Mouse (Mus musculus) embryonic facial prominence, embryonic 14.5 days (tissue): ENCODE results near the gene Hivep1. TPM values are rescaled to one million over a fixed set of nuclear protein-coding genes. Genes with fewer than 3 reads are reported as not detected.

ENCODE experiments used
- ATAC-seq: fragments of 200-750 bp; cut with Nextera tagmentation; 2 replicates; pipeline ENCODE4 v1.8.0; 2017; ENCODE audit warnings: low read depth, moderate number of reproducible peaks, moderate TSS enrichment
- DNase-seq: peaks from one replicate; pipeline ENCODE4 v3.0.0-alpha.2; 2015; ENCODE audit warnings: low spot score
- H3K27ac ChIP-seq: fragments of 300-500 bp; sonication (generic); replicated peaks from 2 replicates; pipeline ENCODE4 v1.5.1; 2014; ENCODE audit warnings: low read depth, mild to moderate bottlenecking, low read length, moderate library complexity
- H3K27me3 ChIP-seq: fragments of 300-500 bp; sonication (generic); replicated peaks from 2 replicates; pipeline ENCODE4 v1.6.1; 2014; ENCODE audit warnings: low read length; ENCODE audit not compliant: control insufficient read depth, insufficient read depth
- H3K36me3 ChIP-seq: fragments of 300-500 bp; sonication (generic); 2 replicates; pipeline ENCODE4 v1.6.1; 2014; ENCODE audit warnings: low read length, mixed read lengths; ENCODE audit not compliant: control insufficient read depth, insufficient read depth
- H3K4me1 ChIP-seq: fragments of 300-500 bp; sonication (generic); 2 replicates; pipeline ENCODE4 v1.6.1; 2014; ENCODE audit warnings: antibody characterized with exemption, low read length; ENCODE audit not compliant: control insufficient read depth, insufficient read depth
- H3K4me2 ChIP-seq: fragments of 300-500 bp; sonication (generic); 2 replicates; pipeline ENCODE4 v1.6.1; 2014; ENCODE audit warnings: low read depth, mild to moderate bottlenecking, low read length, moderate library complexity, mixed read lengths
- H3K4me3 ChIP-seq: fragments of 300-500 bp; sonication (generic); 2 replicates; pipeline ENCODE4 v1.5.1; 2014; ENCODE audit warnings: low read depth, mild to moderate bottlenecking, low read length
- H3K9ac ChIP-seq: fragments of 300-500 bp; sonication (generic); 2 replicates; pipeline ENCODE4 v1.6.1; 2014; ENCODE audit warnings: low read depth, mild to moderate bottlenecking, low read length, moderate library complexity, mixed read lengths
- H3K9me3 ChIP-seq: fragments of 300-500 bp; sonication (generic); 2 replicates; pipeline ENCODE4 v1.6.1; 2016; ENCODE audit warnings: low read length; ENCODE audit not compliant: control insufficient read depth
- WGBS: fragments of 180-500 bp; shearing (Covaris S2); extraction: QIAGEN DNeasy Blood & Tissue Kit; methylation state at CpG from one replicate; pipeline ENCODE4 v1.1.7; 2014; 5-methylcytosine and 5-hydroxymethylcytosine counted together
- polyA plus RNA-seq: library from polyadenylated mRNA; unstranded; fragments of >200 nt; fragmentation: Nextera tagmentation; extraction: Ambion mirVana; gene quantifications from 2 replicates; pipeline ENCODE4 v1.2.1, GENCODE M21; 2014

Gene Hivep1
- polyA plus RNA-seq, 1 experiment from 2014 or later, result 10.9 TPM

DNA sequence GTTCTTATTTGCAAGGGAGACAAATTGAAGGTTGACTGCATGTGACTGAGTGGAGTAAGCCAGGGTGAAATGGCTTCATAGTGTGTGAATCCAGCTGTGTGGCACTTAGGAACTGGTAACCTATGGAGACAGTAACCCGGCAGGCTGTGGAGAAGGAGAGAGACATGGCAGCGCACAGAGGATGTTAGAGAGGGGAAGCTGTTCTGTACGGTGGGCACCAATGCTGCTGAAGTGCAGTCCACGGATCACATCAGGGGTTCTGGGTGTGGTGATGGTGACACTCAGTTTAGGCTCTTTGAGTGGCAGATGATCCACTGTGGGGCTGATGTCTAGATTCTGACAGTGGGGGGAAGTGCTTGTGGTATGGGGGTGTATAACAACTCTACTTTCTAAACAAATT lies 47.7 kb downstream of the Hivep1 start:
- no peak overlapping the region for H3K4me2 ChIP-seq
- H3K4me1 ChIP-seq, result peaks cover 21% of the 10 kb centered on the region
- H3K9me3 ChIP-seq, result peaks cover 5% of the 10 kb centered on the region; the same call in 1 of the 2 replicates
- no peak overlapping the region for H3K9ac ChIP-seq
- ATAC-seq (no peak), DNase-seq (no peak)
- no peak overlapping the region for H3K27ac ChIP-seq
- 91% methylated on average over 4 of the region's 4 CpGs for WGBS
- no peaks in the 10 kb centered on the region for H3K27me3 ChIP-seq
- no peaks in the 10 kb centered on the region for H3K36me3 ChIP-seq
- H3K4me3 ChIP-seq, result no peak overlapping the region

GRCm38 (mm10) chr13:42101440-42102190 lies 49.8 kb downstream of the Hivep1 start:
- Histone ChIP-seq H3K9ac (0 out of 2 replicates have a peak overlapping the region, but pooled peaks have one; percentile 3), H3K27ac (peak overlapping the region; percentile 46; the same call in 1 of the 2 replicates), H3K9me3 (peaks cover 5% of the 10 kb centered on the region; the same call in 1 of the 2 replicates), H3K4me3 (no peak overlapping the region), H3K27me3 (no peaks in the 10 kb centered on the region), H3K36me3 (no peaks in the 10 kb centered on the region), H3K4me1 (peaks cover 21% of the 10 kb centered on the region), H3K4me2 (peak overlapping the region; percentile 18; the same call in 1 of the 2 replicates)
- DNase-seq (peak; percentile 72), ATAC-seq (peak; percentile 56)
- 33% methylated on average over 13 of the region's 13 CpGs for WGBS

DNA sequence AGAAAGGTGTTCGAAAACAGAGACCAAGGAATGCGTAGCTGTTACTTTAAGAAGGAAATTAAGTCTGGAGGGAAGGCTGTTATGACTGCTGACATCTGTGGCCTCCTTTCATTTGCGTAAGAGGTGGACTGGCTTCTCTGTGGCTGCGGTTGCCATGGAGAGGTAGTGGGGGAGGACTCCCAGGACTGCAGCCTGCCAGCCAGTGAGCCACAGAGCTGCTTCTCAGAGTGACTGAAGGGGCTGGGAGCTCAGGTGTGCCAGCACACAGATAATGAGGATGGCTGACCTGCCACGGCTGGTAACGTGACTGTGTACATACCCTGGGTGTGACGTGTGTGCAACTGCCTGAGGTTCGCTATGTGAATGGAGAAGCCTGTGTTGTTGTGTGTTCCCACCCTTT lies 51.2 kb downstream of the Hivep1 start:
- peak; percentile 94 for ATAC-seq
- Histone ChIP-seq H3K9ac (no peak overlapping the region), H3K27ac (peak overlapping the region; percentile 28), H3K4me3 (no peak overlapping the region), H3K9me3 (peaks cover 5% of the 10 kb centered on the region; the same call in 1 of the 2 replicates), H3K27me3 (no peaks in the 10 kb centered on the region), H3K4me1 (peaks cover 21% of the 10 kb centered on the region), H3K4me2 (peak overlapping the region; percentile 33; the same call in 1 of the 2 replicates), H3K36me3 (no peaks in the 10 kb centered on the region)
- 27% methylated on average over 8 of the region's 8 CpGs for WGBS
- peak; percentile 88 for DNase-seq

DNA sequence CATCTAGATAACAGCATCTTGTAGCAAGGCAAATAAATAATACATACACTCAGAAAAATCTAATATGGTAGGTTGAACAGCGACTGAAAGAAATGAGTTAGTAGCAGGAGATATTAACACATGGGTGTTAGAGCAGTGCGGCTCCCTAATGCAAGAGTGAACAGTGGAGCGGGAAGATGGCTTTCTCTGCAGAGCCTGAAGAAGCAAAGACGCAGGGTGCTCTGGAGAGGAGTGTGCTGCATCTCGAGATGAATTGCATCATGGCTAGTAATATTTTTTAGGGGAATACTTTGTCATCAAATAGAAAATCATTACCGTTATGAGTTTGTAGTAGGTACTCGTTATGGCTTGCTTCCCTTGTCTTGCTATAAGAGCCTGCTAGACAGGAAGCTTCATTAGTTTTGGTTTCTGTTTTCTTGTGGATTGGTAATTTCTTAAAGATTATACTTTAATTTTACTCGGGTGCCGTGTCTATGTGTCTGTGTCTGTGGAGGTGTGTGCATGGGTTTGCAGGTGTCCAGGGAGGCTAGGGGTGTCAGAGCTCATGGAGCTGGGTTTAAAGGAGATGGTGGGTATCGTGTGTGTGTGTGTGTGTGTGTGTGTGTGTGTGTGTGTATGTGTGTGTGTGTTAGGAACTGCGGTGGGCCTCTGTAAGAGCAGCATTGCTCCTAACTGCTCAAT lies 51.8 kb downstream of the Hivep1 start:
- DNase-seq (no peak), ATAC-seq (no peak)
- H3K27ac ChIP-seq, result peak overlapping the region; percentile 8
- peak overlapping the region; percentile 33; the same call in 1 of the 2 replicates for H3K4me2 ChIP-seq
- no peak overlapping the region for H3K9ac ChIP-seq
- no peaks in the 10 kb centered on the region for H3K27me3 ChIP-seq
- 77% methylated on average over 11 of the region's 11 CpGs for WGBS
- no peak overlapping the region for H3K4me3 ChIP-seq
- peaks cover 21% of the 10 kb centered on the region for H3K4me1 ChIP-seq
- H3K36me3 ChIP-seq, result no peaks in the 10 kb centered on the region
- no peaks in the 10 kb centered on the region for H3K9me3 ChIP-seq

DNA sequence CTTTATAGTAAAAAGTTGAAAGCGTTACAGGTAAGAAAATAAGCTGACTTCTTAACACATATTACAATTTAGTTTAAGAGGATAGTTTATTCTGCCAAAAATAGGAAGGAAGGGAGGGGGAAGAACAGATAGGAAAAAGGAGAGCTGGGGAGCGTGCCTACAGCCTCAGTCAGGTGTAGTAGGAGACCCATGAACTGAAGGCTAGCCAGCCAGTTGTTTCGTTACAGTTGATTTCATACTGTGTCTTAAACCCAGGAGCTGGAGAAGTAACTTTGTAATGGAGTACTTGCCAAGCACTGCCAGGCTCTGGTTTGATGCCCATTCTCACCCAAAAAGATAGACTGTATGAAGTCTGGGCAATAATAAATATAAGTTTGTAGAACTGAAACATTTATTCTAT lies 52.5 kb downstream of the Hivep1 start:
- 87% methylated on average over 3 of the region's 3 CpGs for WGBS

DNA sequence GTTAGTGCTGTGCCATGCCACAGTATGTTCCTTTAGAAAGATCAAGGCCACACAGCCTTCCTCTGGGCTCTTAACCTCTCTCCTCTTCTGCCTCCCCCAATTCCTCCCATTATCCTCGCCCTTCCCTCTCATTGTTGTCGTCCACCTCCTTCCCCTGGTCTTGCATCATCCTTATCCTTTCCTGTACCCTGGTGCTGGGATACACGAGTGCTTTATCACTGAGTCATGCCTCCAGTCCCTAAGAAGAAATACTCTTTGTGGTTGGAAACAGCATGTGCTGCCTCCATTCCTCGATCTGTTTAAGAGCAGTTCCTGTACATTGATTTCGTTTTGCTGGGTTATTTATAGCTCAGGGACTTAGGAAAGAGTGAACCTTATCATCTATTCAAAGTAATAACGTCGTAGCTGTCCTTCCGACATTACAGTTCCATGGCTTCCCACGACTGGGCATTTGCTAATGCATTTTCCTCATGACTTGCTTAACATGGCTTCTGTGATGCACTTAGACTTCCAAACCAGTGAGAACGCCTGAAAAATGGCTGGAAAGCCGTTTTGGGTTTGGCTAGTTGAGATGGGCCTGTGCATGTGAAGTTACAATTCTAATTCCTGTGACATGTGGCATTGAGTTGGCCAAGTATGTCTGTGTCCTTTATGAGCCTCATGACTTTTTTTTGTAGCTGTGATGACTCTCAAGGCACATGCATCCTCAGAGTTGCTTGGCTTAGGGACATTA lies 56.8 kb downstream of the Hivep1 start:
- H3K4me2 ChIP-seq, result no peak overlapping the region
- 79% methylated on average over 11 of the region's 11 CpGs for WGBS
- H3K4me1 ChIP-seq, result no peaks in the 10 kb centered on the region
- H3K9me3 ChIP-seq, result no peaks in the 10 kb centered on the region
- no peaks in the 10 kb centered on the region for H3K36me3 ChIP-seq
- no peak overlapping the region for H3K27ac ChIP-seq
- no peak for ATAC-seq
- H3K4me3 ChIP-seq, result no peak overlapping the region
- H3K27me3 ChIP-seq, result no peaks in the 10 kb centered on the region
- no peak for DNase-seq
- no peak overlapping the region for H3K9ac ChIP-seq

More for the DNA sequence above, 52.5 kb downstream of the Hivep1 start:
- no peak overlapping the region for H3K4me2 ChIP-seq
- no peaks in the 10 kb centered on the region for H3K27me3 ChIP-seq
- H3K4me3 ChIP-seq, result no peak overlapping the region
- no peaks in the 10 kb centered on the region for H3K9me3 ChIP-seq
- DNase-seq, result no peak
- no peak overlapping the region for H3K9ac ChIP-seq
- H3K36me3 ChIP-seq, result no peaks in the 10 kb centered on the region
- no peak for ATAC-seq
- no peak overlapping the region for H3K27ac ChIP-seq
- peaks cover 21% of the 10 kb centered on the region for H3K4me1 ChIP-seq

DNA sequence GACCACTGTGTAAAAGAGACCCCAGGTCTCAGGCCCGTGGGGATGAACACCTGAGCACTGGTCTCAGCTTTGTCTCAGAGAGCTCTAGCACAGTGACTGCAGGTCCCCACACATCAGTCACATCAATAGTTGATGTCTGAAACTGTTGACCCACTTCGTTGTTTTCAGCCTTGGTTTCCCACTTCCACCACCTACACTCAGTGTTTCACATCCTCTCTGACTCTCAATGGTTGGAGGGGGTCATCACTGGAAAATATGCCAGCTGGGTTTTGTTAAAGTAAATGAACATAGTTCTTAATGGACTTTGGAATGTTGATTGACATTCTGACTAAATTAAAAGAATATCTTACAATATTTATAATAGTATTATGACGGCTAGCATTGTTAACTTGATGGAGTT lies 58.6 kb downstream of the Hivep1 start:
- H3K9ac ChIP-seq, result no peak overlapping the region
- no peak for DNase-seq
- no peak overlapping the region for H3K4me2 ChIP-seq
- no peaks in the 10 kb centered on the region for H3K36me3 ChIP-seq
- H3K27me3 ChIP-seq, result no peaks in the 10 kb centered on the region
- ATAC-seq, result no peak
- 91% methylated on average over 3 of the region's 3 CpGs for WGBS
- no peak overlapping the region for H3K4me3 ChIP-seq
- H3K4me1 ChIP-seq, result no peaks in the 10 kb centered on the region
- no peaks in the 10 kb centered on the region for H3K9me3 ChIP-seq
- H3K27ac ChIP-seq, result no peak overlapping the region

- Histone ChIP-seq H3K4me2 (no peak overlapping the region), H3K27me3 (no peaks in the 10 kb centered on the region), H3K9me3 (no peaks in the 10 kb centered on the region), H3K9ac (no peak overlapping the region), H3K27ac (no peak overlapping the region), H3K4me1 (no peaks in the 10 kb centered on the region), H3K4me3 (no peak overlapping the region), H3K36me3 (no peaks in the 10 kb centered on the region)
- no peak for DNase-seq
- no peak for ATAC-seq
- WGBS, result 85% methylated on average over 6 of the region's 6 CpGs
Observed at GRCm38 (mm10) chr13:42112071-42112470, 60.2 kb downstream of the Hivep1 start.
